Mouse (Mus musculus): Measurements from ENCODE around the gene Slc6a1. TPM values are rescaled to one million over a fixed set of nuclear protein-coding genes. Genes with fewer than 3 reads are reported as not detected.

Gene Slc6a1
- total RNA-seq (2021), result under 1 TPM in 1 of 2 experiments, not detected in 1; 0.06 TPM

DNA sequence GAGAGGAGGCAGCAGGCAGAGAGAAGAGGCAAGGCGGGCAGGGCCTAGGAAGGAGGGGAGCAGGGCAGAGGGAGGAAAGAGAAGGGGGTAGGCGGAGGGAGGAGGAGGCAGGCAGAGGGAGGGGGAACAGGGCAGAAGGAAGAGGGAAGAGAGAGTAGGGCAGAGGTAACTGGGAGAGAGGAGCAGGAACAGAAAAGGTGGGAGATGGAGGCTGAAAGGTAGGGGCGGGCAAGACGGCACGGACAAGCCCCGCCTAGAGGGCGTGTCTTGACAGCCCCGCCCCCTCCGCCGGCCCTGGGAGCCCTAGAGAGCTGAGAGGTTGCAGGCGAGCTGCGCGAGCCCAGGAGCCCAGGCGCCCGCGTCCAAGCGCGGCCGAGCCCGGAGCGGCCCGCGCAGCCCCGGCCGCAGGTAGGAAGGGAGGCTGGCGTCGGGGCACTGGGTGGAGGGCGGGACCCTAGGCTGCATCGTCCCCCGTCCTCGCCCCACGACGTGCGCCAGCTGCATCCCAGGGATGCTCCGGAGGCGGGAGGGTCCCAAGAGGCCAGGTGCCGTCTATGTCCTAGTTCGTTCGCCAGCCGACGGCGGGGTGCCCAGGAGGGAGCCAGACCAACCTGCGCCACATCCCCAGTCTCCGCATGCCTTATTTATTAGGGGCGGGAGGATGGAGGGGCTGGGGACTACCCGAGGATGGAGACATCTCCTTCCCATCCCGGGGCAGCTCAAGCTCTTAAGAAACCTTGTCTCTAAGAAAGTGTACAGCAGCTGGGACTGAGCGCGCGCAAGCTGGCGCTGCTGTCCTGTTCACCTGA lies at the start of gene Slc6a1:
Gene Slc6a1 (plus strand): TSS at position 167 of the 809 bp plus-strand sequence.
- intact Hi-C loops (cut with DNase I), result no loop called here
- no peak for DNase-seq (ENCODE audit: low spot score)

DNA sequence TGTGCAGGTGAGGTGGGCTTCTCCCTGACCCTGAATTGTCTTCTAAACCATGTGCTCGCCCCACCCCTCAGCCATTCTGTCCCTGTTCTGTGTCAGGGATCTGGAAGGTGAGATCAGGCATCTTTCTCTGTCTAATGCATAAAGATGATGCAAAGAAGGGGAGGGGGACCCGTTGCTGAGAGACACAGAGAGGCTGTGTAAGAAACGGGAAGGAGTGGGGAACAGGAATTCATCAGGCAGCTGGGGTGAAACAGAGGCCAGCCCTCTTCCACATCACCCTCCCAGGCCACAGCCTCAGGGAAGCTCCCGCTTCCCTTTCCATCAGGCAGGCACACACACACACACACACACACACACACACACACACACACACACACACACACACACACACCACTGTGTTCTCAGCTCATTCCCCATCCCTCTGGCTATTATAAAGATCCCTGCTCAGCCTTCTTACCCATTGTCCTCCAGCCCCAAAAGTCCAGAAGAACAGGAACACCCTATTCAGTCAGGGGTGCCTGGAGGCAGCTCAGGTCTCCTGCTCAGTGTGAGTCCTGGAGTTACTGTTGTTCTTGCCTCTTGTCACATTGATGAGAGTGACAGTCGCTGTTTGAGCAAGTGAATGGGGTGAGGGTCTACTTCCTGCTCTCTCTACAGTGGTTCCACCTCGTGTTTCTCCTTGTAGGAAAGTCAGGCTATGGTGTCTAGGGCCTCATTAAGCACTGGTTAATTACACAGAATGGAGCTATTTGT lies 43.4 kb upstream of the Slc6a1 start:
- no peak for DNase-seq (ENCODE audit: low spot score)
- intact Hi-C loops (cut with DNase I), result no loop called here

DNA sequence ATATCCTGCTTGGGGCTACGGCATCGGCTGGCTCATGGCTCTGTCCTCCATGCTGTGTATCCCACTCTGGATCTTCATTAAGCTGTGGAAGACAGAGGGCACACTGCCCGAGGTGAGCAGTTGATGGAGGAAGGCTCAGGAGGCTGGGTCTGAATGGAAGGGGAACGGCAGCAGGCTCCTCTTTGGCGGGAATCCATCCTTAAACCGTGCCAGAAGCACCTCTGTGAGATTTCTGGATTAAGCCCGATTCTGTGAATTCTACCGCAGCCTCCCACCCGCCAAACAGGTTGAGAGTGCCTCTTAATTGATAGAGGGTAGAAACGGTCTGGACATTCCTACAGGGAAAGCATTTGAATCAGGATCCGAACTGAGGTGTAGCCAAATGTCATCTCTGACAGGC lies 36.8 kb upstream of the Slc6a1 start:
- intact Hi-C loops (cut with DNase I), result loop anchor here (5.0 kb wide), 1 partner anchor 483 kb away; no protein-coding TSS in a partner anchor
- no peak for DNase-seq (ENCODE audit: low spot score)

DNA sequence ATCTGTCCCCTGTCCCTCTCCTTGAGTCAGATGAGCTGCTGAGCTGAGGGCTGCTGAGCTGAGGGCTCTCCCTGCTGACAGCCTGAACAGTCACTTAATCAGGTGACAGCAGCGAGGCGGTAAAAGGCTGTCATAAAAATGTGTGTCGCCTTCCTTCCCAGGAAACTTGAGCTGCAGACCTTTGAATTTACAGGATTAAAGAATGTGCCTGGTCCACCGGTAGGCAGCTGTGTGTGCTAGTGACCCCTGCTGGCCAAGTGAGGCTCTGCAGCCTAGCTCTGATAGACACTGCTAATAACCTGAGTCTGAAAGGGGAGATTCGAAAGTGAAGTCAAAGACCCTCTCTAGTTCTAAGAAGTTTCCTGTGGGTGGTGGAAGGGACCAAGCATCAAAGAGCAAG lies 32.1 kb upstream of the Slc6a1 start:
- no peak for DNase-seq (ENCODE audit: low spot score)
- intact Hi-C loops (cut with DNase I), result loop anchor here (2.0 kb wide), 1 partner anchor 162 kb away; no protein-coding TSS in a partner anchor

DNA sequence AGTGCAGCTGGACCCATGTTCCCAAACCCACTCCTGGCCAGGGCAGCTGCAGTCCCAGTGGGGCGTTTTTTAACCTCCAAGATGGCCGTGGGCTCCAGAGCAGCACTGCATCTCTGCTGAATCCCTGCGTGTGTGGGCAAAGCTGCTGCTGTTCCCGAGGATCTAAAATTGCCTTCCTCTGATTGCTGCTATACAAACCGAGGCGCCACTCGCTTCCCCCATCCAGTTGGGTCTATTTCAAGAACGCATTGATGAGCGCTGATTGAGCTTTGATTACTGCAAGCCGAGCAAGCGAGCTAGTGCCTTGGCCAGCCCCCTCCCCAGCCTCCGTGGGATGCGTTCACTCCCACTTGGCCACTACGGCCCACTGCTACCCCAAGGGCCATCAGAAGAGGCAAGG lies 27.5 kb upstream of the Slc6a1 start:
- DNase-seq (ENCODE audit: low spot score), result no peak
- intact Hi-C loops (cut with DNase I), result no loop called here

DNA sequence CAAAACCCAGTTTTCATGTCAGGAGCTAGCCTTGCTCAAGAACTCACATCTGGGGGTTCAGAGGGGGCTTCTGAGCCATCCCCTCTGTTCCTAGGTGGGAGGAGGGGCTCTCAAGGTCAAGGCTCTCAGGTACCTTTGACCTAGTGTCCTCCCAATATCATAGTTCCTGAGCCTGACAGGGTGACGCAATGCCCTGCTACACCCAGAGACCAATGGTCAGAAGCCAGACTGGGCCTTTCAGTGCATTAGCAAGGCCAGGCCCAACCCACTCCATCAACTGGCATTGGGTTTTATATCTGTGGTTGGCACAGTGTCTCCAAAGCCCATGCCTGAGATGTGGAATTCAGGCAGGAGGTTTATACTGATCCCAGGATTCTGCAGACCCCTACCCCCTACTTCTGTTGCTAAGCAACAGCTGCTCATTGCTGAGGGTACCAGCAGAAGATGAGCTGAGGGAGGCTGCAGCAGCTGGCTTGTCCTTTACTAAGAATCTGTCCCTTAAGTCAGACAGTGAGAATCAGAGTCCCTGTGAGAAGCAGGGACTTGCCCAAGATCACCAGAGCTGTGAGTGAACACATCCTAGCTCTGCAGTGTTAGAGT lies 24.6 kb upstream of the Slc6a1 start:
- DNase-seq (ENCODE audit: low spot score), result no peak
- intact Hi-C loops (cut with DNase I), result no loop called here

DNA sequence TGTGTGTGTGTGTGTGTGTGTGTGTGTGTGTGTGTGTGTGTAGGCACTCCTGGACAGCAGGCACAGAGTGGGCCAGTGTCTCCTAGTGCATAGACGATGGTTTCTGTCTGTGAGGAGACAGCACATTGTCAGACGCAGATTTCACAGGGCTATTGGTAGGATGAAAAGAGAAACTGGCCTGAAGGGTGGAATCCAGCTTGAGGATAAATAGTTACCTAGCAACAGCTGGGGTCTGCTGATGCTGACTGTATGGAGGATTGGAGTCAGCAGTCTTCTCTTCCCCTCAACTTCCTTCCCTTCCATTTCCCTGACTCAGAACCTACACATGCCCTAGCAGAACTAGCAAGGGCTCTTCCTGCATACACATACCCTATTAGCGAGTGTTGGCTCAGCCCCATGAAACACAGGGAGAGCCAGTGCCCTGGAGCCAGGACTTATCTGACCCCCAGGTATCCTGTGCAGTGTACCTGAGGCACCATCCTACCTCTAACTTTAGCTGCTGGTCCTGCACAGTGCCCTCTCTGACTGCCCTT lies 23.7 kb upstream of the Slc6a1 start:
- intact Hi-C loops (cut with DNase I), result no loop called here
- DNase-seq (ENCODE audit: low spot score), result no peak

DNA sequence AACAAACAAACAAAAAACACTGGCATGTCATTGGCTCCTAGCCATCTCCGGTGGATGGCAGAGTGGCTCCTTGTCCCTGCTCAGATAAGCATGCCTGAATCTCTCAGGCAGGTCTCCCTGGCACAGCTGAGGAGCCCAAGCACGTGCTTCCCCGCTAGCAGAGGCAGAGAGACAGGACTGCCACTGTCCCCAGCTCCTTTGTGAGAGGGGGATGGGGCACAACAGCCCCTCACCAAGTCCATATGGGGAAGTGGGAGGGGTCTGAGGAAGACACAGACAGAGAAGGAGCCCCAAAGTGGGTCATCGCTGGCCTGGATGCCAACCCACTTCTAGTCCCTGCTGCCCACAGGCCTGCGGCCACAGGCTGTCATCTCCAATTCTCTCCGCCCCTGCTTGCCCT lies 20.8 kb upstream of the Slc6a1 start:
- intact Hi-C loops (cut with DNase I), result no loop called here
- no peak for DNase-seq (ENCODE audit: low spot score)

DNA sequence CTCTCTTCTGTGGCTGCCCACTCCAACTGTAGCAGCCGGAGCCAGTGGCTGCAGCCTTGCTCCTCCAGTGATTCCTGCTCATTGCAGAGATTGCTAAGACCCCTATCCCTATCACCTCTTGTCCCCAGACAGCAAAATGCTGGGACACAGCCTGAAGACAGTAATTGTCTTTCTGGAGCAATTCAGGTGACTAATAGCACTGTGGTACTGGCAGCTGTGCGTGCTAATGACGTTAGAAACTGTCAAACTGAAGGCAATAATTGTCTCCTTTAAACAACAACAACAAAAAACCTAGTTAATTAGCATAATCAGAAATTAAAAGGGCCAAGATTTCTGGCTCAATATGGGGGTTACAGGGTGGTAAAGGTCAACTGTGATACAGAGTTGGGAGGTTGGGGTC lies 18.4 kb upstream of the Slc6a1 start:
- no peak for DNase-seq (ENCODE audit: low spot score)
- intact Hi-C loops (cut with DNase I), result no loop called here

DNA sequence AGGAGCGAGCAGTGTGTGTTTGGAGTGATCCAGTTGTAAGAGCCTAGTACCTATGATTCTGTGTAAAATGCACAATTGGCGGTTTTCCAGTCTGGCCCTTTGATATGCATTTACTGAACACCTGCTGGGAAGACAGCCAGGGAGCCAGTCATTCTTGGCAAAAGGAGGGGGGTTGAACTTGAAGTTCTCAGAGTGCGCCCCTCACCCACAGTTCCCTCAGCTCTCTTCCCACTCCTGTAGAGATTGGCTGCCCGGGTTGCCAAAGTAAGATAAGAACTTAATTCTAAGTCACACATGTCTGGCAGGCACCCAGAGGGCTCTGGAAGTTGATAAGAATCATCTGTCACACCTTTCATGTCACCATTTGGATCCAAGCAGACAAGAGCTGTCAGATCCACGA lies 18.0 kb upstream of the Slc6a1 start:
- no peak for DNase-seq (ENCODE audit: low spot score)
- intact Hi-C loops (cut with DNase I), result no loop called here

DNA sequence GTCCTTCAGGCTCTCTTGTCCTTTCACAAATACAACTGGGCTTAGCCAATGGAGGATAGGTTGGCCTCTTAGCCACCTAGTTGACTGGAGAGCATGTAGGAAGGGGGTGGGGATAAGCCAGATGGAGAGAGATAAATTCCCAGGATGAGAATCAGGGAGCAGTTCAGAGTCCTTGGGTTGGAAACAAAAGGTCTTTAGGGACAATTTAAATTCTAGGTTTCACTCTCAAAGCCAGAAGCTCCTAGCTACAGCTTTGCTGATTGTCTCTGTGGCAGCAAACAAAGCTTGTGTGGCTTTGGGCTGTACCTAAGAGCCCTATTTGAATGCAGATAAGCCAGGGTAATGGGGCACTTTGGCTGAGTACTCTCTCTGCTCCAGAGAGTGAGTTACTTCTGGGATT lies 16.2 kb upstream of the Slc6a1 start:
- intact Hi-C loops (cut with DNase I), result no loop called here
- DNase-seq (ENCODE audit: low spot score), result no peak

DNA sequence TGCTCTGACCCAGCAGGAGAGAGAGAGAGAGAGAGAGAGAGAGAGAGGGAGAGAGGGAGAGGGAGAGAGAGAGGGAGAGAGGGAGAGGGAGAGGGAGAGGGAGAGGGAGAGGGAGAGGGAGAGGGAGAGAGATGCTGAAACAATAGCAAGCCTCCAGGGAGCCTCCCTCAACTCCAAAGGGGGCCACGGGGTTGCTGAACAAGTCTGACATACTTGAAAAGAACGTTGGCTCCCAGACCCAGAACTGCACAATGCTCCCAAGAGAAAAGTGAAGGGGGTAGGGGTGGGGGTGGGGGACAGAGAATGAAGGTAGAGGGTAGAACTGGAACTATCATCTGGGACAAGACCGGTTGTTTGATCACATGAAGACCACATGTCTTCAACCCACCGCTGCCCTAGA lies 14.5 kb upstream of the Slc6a1 start:
- no peak for DNase-seq (ENCODE audit: low spot score)
- intact Hi-C loops (cut with DNase I), result no loop called here

DNA sequence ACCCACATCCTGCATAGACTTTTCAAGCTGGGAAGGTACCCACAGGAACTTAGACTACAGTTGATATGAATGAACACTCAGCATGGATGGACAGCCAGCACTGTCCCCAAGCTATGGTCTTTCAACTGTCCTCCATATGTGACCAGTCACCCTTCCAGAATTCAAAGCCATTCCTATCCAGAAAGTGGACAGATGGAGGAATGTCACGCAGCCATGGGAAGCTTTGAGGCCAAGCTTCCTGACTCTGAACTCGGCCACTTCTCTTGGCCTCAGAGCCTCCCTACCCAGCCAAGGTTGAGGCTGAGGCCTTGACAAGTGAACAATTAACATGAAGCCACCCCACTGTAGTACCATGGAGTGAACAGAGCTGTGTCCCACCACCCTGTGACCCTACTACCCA lies 12.8 kb upstream of the Slc6a1 start:
- no peak for DNase-seq (ENCODE audit: low spot score)
- intact Hi-C loops (cut with DNase I), result no loop called here

DNA sequence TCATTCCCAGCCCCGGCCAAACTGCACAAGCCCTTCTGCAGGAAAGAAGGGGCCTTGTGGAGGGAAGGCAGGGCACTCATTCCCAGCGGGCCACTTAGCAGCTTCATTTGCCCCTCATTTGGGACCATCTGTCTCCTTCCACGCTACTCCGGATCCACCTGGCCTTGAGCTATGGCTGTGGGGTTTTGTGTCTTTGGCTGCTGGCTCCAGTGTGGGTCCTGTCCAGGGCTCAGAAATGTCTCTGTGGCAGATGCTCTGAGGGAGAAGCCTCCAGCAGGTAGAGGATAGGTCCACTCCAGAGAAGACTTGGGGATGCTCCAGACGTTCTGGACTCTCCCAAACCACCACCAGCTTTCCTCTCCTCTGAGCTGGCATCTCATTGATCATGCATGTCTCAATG lies 11.6 kb upstream of the Slc6a1 start:
- intact Hi-C loops (cut with DNase I), result no loop called here
- DNase-seq (ENCODE audit: low spot score), result no peak

DNA sequence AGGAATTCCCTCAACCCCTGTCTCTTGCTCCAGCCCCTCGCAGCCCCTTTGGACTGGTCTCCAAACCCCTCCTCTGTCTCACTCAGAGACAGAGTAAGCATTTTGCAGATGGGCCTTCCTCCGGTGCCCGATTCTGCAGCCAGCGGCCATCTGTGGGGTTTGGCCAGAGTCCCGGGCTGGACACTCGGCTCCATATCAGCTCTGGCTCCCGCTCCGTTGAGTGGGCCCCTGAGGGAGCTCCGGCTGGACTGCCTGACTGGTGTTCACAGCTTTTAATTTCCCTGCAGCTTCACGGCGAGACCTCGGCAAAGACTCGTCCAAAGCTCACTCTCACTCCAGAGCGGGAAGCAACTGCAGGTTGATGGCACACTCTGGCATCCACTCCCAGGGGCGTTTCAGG lies 10.2 kb upstream of the Slc6a1 start:
- DNase-seq (ENCODE audit: low spot score), result peak; percentile 16
- intact Hi-C loops (cut with DNase I), result no loop called here

DNA sequence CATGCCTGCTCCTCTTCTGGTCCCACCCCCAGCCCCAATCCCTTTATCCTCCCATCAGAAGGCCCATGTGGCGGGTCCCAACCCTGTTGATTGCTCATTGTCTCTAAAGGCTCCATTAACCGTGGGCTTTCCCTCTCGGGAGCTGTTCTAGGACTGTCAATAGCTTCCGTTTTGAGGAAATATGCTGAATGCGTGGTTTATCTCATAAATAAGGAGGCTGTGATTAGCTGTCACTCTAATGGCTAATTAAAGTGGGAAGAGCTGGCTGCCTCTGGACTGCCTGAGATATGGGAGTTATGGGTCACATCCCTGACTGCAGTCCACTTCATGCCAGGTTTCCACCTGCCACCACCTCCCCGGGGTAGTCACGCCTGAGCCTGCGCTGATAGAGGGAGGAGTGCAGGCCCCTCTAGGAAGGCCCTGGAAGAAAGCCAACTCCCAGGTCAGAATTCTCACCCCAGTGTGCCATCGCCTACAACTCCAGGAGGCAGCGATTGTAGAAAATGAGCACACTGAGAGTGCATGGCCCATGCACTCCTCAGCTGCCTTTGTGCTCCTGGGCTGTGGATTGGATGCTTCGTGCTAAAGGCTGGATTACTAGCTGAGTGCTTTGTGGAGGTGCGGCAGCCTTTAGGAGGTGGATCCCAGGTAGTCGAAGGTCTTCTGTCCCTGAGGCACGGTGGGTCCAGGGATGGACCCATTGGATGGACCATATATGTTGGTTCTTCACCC lies 8.3 kb upstream of the Slc6a1 start:
- intact Hi-C loops (cut with DNase I), result no loop called here
- no peak for DNase-seq (ENCODE audit: low spot score)

DNA sequence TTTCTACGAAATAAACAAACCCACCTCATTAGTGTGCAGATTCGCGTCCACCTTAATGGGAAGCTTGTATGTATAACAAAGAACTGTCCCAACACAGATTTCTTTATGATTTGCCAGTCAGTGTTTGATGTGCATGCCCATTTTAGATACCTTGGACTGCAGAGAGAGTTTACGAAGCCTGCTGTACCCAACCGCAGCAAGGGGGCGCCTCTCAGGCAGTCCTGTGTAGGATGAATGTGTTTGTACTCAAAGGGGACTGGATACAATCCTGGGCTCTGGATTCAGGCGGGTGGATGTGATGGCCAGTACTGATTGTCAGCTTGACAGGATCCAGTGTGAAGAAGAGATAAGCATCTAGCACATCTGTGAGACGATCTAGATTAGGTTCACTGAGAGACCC lies 6.6 kb upstream of the Slc6a1 start:
- intact Hi-C loops (cut with DNase I), result no loop called here
- no peak for DNase-seq (ENCODE audit: low spot score)

DNA sequence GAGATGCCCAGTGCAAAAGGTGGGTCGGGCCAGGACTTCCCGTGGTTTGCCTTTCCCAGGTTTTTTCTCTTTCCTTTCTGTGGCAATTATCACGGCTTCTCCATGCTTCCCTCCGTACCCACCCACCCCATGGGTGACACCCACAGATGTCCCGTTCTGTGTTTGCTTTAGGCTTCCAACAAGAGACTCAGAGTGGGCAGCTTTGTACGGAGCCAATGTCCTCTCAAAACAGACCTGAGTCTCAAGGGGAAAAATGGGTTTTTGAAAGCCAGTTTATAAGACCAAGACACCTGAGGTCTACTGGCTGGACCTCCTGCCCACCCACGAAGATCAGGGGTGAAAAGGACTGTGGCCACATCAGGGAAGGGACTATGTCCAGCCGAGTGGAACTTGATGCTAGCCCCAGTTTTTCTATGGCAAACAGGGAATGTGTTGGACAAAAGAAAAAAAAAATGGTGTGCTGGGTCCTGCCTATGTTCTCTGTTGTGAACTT lies 889 bp downstream of the Slc6a1 start:
- intact Hi-C loops (cut with DNase I), result no loop called here
- no peak for DNase-seq (ENCODE audit: low spot score)

DNA sequence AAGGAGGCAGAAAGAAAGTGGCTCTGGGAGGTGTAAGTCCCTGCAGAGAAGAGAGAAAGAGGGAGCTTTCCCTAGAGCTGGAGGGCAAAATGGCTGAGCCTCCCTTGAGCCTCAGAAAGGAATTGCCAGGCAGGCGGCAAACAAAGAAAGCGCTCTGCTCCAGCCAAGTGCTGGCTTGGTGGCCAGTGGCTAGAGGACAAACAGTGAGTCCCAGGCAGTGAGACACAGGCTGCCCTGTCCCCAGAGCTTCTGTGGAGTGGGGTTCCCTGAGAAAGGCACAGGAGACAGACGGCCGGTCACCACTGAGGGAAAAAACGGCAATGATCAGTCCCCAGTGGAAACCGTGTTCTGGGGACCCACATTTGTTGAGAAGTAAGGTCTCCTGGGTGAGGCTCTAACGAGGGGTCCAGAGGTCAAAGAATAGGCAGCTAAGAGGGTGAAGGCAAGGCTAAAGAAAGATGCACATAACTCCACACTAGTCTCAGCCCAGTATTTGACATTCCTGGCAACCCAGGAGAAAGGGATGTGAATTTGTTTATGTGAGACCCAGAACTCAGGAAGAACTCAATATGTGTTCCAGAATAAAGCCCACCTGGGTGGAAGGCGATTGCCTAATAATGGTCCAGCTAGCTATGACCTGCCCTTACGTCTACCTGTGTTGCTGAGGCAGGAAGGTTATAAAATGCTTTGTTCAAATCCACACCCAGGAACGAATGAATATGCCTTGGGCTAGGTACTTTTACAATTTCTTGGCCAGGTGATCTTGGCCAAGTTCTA lies 1.7 kb downstream of the Slc6a1 start:
- intact Hi-C loops (cut with DNase I), result no loop called here

More for the DNA sequence above, 1.7 kb downstream of the Slc6a1 start:
- no peak for DNase-seq (ENCODE audit: low spot score)
